8 mouse cellular contexts compared by ENCODE assay signal in genomic region chr12:108702185-108702584, GRCm38 (mm10). TPM values are rescaled to one million over a fixed set of nuclear protein-coding genes. Genes with fewer than 3 reads are reported as not detected.
DNase-seq lines count a peak whose midpoint lies in the region; ATAC-seq and TF ChIP-seq lines count a peak whose summit lies in the region.

Degs2 (minus strand) TSS chr12:108702315.

- no peak within 1 kb of the TSS for H3K27ac ChIP-seq in liver, adult 2 months (replicated peaks; ENCODE audit: insufficient read depth, low read depth, low read length)
- H3K27ac ChIP-seq in limb, embryonic 11.5 days (replicated peaks; ENCODE audit: low read depth, low read length) = no peak within 1 kb of the TSS
- no peak within 1 kb of the TSS for H3K27ac ChIP-seq in midbrain, postnatal 0 days (ENCODE audit: low read depth, low read length)

- no peak for DNase-seq in liver, adult 2 months (ENCODE audit: extremely low read depth, low read depth, low spot score)
- no peak for DNase-seq in liver
- peak; percentile 31 for DNase-seq in limb, embryonic 11.5 days (ENCODE audit: low spot score)
- peak; percentile 8 for DNase-seq in midbrain, postnatal 0 days (ENCODE audit: low spot score)
- no peak for DNase-seq in gastrocnemius, postnatal 36 days

- peaks cover 7% of the 10 kb centered on the region for H3K27me3 ChIP-seq in liver, adult 2 months (ENCODE audit: control insufficient read depth, insufficient read depth, low read length)
- H3K27me3 ChIP-seq in limb, embryonic 11.5 days (ENCODE audit: control insufficient read depth, insufficient read depth, low read length) = peaks cover 39% of the 10 kb centered on the region
- peaks cover 26% of the 10 kb centered on the region for H3K27me3 ChIP-seq in midbrain, postnatal 0 days (ENCODE audit: insufficient read depth, low read length)

- H3K4me2 ChIP-seq in limb, embryonic 11.5 days (ENCODE audit: low read depth, severe bottlenecking) = peak within 1 kb of the TSS; percentile 42; the same call in 1 of the 2 replicates
- H3K4me2 ChIP-seq in midbrain, postnatal 0 days (ENCODE audit: low read depth, low read length, poor library complexity, severe bottlenecking) = peak within 1 kb of the TSS; percentile 66

- H3K4me1 ChIP-seq in liver, adult 2 months (ENCODE audit: control insufficient read depth, insufficient read depth, low read length) = no peaks in the 10 kb centered on the region; the same call in 1 of the 2 replicates
- H3K4me1 ChIP-seq in limb, embryonic 11.5 days (ENCODE audit: control insufficient read depth, insufficient read depth, low read length) = peaks cover 5% of the 10 kb centered on the region; the same call in 1 of the 2 replicates
- H3K4me1 ChIP-seq in midbrain, postnatal 0 days (ENCODE audit: insufficient read depth, low read length) = peaks cover 5% of the 10 kb centered on the region; the same call in 1 of the 2 replicates

- TF ChIP-seq CTCF in liver, adult 2 months (IDR thresholded peaks at IDR 0.05; ENCODE audit: low read depth, low read length) = peak; percentile 17; the same call in 1 of the 2 replicates
- 0 out of 2 replicates have a peak, but pooled peaks have one; percentile 19 for TF ChIP-seq CTCF in midbrain, postnatal 0 days (IDR thresholded peaks at IDR 0.05)

- no peaks in the 10 kb centered on the region for H3K36me3 ChIP-seq in liver, adult 2 months (ENCODE audit: control insufficient read depth, insufficient read depth, low read length)
- no peaks in the 10 kb centered on the region for H3K36me3 ChIP-seq in limb, embryonic 11.5 days (ENCODE audit: control insufficient read depth, insufficient read depth, low read length)
- no peaks in the 10 kb centered on the region for H3K36me3 ChIP-seq in midbrain, postnatal 0 days (ENCODE audit: insufficient read depth, low read length)

- ATAC-seq in granulocyte monocyte progenitor cell, adult 5-6 weeks (replicated peaks; ENCODE audit: poor library complexity, severe bottlenecking) = 0 out of 2 replicates have a peak, but pooled peaks have one; percentile 8
- peak; percentile 39; the same call in 1 of the 2 replicates for ATAC-seq in limb, embryonic 11.5 days (ENCODE audit: insufficient number of reproducible peaks, low FRiP score, low TSS enrichment, low read depth)
- no peak for ATAC-seq in midbrain, postnatal 0 days (ENCODE audit: low FRiP score)
- ATAC-seq in cerebellum, adult (ENCODE audit: insufficient number of reproducible peaks, low FRiP score, low TSS enrichment) = no peak
- no peak for ATAC-seq in monocyte, adult 5-6 weeks (replicated peaks; ENCODE audit: insufficient number of reproducible peaks, low FRiP score, low TSS enrichment, poor library complexity, severe bottlenecking)

- no peak within 1 kb of the TSS for H3K9ac ChIP-seq in liver, adult 2 months (ENCODE audit: low read depth, low read length)
- no peak within 1 kb of the TSS for H3K9ac ChIP-seq in limb, embryonic 11.5 days (ENCODE audit: low read length)
- H3K9ac ChIP-seq in midbrain, postnatal 0 days (replicated peaks; ENCODE audit: low read length, poor library complexity, severe bottlenecking) = 0 out of 2 replicates have a peak within 1 kb of the TSS, but pooled peaks have one; percentile 51

- no peak for TF ChIP-seq POLR2A in liver, adult 2 months (IDR thresholded peaks at IDR 0.05; ENCODE audit: extremely low read depth, insufficient read depth, low read length)

- no peaks in the 10 kb centered on the region for H3K79me2 ChIP-seq in liver, adult 2 months (ENCODE audit: control insufficient read depth, insufficient read depth, low read length)

- 4% methylated on average over 32 of the region's 32 CpGs for WGBS in liver, adult 2 months
- WGBS in limb, embryonic 11.5 days = 1% methylated on average over 32 of the region's 32 CpGs
- 2% methylated on average over 32 of the region's 32 CpGs for WGBS in midbrain, postnatal 0 days

- intact Hi-C loops in gastrocnemius, postnatal 36 days (cut with DNase I) = no loop called here

- H3K9me3 ChIP-seq in limb, embryonic 11.5 days (ENCODE audit: control insufficient read depth, low read length) = no peaks in the 10 kb centered on the region
- no peaks in the 10 kb centered on the region for H3K9me3 ChIP-seq in midbrain, postnatal 0 days (ENCODE audit: low read length)

- peak within 1 kb of the TSS; percentile 38; the same call in 1 of the 2 replicates for H3K4me3 ChIP-seq in liver, adult 2 months (ENCODE audit: insufficient read depth, low read depth, low read length)
- H3K4me3 ChIP-seq in limb, embryonic 11.5 days (ENCODE audit: low read depth, low read length) = peak within 1 kb of the TSS; percentile 16; the same call in 1 of the 2 replicates
- H3K4me3 ChIP-seq in midbrain, postnatal 0 days (ENCODE audit: low read depth, low read length) = peak within 1 kb of the TSS; percentile 36

RNA-seq across cellular contexts. Expression of gene Degs2, which starts in this region (rescaled TPM):
- total RNA-seq in liver, adult 2 months (2014; rRNA removed) = 0.07 and 0.65 TPM in 2 replicates
- 0.11 and 0.29 TPM in 2 replicates for polyA plus RNA-seq in liver, adult 2 months (2012; rRNA removed)
- not detected in 2 replicates for total RNA-seq in granulocyte monocyte progenitor cell, adult 5-6 weeks (2014; fragmentation: Nextera tagmentation)
- 1.3 and 2.3 TPM in 2 replicates for total RNA-seq in granulocyte monocyte progenitor cell, adult 5-6 weeks (2017)
- 1.6 and 1.9 TPM in 2 replicates for polyA plus RNA-seq in limb, embryonic 11.5 days (2014; fragmentation: Nextera tagmentation; extraction: Ambion mirVana)
- total RNA-seq in midbrain, postnatal 0 days (2014; rRNA removed) = 0.71 and 2.1 TPM in 2 replicates
- 1.1 and 1.4 TPM in 2 replicates for polyA plus RNA-seq in midbrain, postnatal 0 days (2015; fragmentation: Nextera tagmentation; extraction: Ambion mirVana)
- total RNA-seq in gastrocnemius, postnatal 36 days (2021) = under 1 TPM in 1 of 2 experiments, not detected in 1; 0.15 TPM
- 0.21 to 0.29 TPM in 2 of 3 replicates, not detected in the other for total RNA-seq in monocyte, adult 5-6 weeks (2017)

Comparison
In these comparisons a context has a peak if more than half of its experiments do, and no peak if none do; other contexts are left out.
1. DNase-seq: peak in limb, embryonic 11.5 days (single experiment) and midbrain, postnatal 0 days (single experiment); none in liver, adult 2 months (single experiment), liver (single experiment) and gastrocnemius, postnatal 36 days (0 of 2).
2. ATAC-seq: peak in granulocyte monocyte progenitor cell, adult 5-6 weeks (single experiment) and limb, embryonic 11.5 days (single experiment); none in midbrain, postnatal 0 days (single experiment), cerebellum, adult (single experiment) and monocyte, adult 5-6 weeks (single experiment).
3. Peak in every context shown above with its lines, with median percentiles within 50 percentile points of each other: H3K4me3 ChIP-seq.